Mouse (Mus musculus): Measurements from ENCODE around the gene Il10ra.

GRCm38 (mm10) chr9:45280059-45280458, 11.1 kb upstream of the Il10ra start:
- no peak for TF ChIP-seq CTCF (IDR thresholded peaks at IDR 0.05; ENCODE audit: borderline replicate concordance, extremely low read depth, insufficient read depth, insufficient read length)
- no peak for TF ChIP-seq POLR2A (IDR thresholded peaks at IDR 0.05; ENCODE audit: borderline replicate concordance, extremely low read depth, insufficient read depth, insufficient read length, poor library complexity, severe bottlenecking)
